Mouse (Mus musculus): ENCODE measurements around the gene Afdn.

DNA sequence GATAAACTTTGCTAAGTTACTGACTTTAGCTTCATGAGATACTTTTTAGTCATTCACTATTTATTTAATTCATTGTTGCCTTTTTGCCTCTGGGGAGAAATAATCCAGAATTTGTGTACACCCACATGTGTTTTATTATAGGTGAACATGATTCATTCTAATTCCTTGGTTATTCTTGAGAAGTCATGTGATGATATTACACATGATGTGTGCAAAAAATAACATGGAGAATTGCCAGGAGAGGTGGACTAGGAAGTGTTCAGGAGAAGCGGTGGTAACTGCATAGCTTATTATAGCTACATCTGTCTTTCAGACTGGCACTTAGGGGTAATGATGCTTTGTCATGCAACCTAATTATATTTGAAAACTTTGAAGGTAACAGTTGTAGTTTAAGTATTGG, 3.5 kb downstream of the Afdn start:
- TF ChIP-seq CTCF (IDR thresholded peaks at IDR 0.05; ENCODE audit: low read depth) (no peak), EP300 (IDR thresholded peaks at IDR 0.05; ENCODE audit: low read depth) (no peak)

Measured in heart, postnatal 0 days (tissue).